Mouse (Mus musculus) monocyte, adult 2 months (primary cell): ENCODE measurements around the gene Gm48551.

Source experiments
- DNase-seq, 2 experiments: peaks; one replicate each; pipeline ENCODE4 v3.0.0; 2022; ENCODE audit warnings: low spot score in 2 of 2, low read depth in 1 of 2

Gene Gm48551

DNA sequence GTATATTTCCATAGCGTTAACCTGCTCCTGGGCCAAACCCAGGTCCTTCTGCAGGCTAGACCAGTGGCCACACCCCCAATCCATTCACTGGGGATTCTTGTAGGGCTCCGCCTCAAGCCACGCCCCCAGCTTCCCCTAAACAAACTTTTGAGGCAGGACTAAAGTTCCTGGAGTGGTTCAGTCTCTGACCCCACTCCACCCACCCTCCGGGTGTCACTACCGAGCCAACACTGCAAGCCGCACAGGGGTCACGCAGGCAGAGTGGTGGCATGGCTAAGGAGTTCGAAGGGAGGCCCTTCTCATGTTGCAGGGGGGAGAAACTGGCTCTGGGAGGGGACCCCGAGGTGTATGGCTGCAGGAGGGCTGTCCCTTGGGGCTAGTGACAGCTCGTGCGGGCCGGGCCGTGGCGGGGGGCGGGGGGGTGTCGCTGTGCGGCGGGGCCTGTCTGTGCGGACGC is 45.4 kb downstream of the Gm48551 start:
- DNase-seq: peak in 1 of 2 experiments; percentile 68

- peak in 1 of 2 experiments; percentile 63 for DNase-seq
Observed at GRCm38 (mm10) chr10:81430141-81430830, 46.0 kb downstream of the Gm48551 start.

DNA sequence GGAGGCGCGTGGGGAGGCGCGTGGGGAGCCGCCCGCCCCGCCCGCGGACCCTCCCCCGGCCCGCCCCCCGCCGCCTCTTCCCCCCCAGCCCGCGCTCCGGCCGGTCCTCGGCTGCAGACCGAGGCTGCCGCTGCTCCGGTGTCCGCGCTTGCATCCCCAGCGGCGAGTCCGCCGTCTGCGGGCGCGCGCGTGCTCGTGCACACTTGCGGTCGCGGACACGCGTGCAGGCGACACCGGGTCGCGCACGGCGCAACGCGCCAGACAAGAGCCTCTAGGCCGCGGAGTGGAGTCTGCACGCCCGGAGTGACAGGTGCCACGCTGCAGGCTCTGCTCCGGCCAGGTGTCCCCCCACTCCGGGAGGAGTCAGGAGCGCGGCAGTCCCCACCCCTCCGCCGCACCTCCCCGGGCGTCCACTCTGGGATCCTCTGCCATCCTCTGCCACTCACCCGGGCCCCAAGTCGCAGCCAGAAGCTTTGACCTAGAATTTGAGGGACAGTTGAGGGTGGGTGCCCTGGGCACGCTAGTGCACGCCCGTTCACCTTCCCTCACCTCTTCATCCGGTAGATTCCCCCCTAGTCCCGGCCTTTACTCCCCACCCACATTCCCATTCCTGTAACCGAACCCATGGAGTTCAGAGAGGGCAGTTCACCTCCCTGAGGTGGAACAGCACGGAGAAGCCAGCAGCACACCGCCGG is 46.7 kb downstream of the Gm48551 start:
- DNase-seq: no peak

DNA sequence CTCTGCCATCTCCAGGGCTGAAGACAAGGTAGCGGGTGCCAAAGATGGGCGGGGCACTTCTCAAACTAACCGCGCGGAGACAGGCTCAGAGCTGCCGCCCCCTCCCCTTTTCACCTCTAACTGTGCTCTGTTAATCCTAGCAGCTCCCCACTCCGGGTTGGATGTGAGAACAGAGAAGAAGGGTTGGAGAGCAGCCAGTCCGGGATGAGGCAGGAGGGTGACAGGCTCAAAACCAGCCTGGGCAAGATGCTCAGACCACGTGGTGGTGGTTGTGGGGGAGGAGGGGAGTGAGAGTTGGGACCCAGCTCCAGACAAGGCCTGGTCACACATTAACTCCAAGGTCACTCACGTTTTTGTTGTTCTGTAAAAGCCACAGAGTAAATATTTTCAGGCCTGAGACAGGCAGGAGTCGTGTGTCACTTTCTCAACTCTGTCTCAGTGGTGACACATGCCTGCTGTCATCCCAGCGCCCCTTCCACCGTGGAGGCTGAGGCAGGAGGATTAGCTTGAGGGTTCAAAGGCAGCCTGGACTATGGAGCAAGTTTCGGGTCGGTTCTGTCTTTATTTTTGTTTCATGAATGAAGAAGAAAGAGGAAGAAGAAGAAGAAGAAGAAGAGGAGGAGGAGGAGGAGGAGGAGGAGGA is 47.4 kb downstream of the Gm48551 start:
- DNase-seq: no peak

DNA sequence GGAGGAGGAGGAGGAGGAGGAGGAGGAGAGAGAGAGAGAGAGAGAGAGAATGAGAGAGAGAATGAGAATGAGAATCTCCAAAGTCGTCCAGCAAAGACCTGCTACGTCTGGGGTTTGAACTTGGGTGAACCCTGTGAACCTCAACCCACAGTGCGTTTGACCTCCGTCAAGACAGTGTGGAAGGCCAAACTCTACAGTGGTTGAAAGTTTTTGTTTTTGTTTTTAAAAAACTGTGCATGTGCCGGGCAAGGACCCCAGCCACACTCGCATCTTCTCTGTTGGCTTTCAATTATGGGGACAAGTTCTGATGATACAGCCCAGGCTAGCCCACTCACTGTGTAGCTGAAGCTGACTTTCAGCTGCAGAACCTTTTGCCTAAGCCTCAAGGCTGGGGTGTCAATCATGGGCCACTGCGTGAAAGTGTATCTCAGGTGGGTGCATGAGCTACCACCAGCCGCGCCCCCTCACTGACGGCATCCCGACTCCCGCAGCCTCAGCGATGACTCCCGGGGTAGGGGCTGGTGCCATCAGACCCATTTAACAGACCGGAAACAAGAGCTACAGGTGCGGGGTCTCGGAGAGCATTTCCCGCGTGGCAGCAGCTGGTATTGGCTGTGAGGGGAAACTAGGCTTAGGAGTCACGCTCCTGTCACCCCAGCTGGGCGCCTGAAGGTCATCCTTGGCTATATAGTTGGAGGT is 48.1 kb downstream of the Gm48551 start:
- no peak for DNase-seq

GRCm38 (mm10) chr10:81432868-81433262 is 48.6 kb downstream of the Gm48551 start:
- peak; percentile 85 to 88 for DNase-seq

- DNase-seq: peak in 1 of 2 experiments; percentile 55
Observed at GRCm38 (mm10) chr10:81433541-81434289, 49.4 kb downstream of the Gm48551 start.

DNA sequence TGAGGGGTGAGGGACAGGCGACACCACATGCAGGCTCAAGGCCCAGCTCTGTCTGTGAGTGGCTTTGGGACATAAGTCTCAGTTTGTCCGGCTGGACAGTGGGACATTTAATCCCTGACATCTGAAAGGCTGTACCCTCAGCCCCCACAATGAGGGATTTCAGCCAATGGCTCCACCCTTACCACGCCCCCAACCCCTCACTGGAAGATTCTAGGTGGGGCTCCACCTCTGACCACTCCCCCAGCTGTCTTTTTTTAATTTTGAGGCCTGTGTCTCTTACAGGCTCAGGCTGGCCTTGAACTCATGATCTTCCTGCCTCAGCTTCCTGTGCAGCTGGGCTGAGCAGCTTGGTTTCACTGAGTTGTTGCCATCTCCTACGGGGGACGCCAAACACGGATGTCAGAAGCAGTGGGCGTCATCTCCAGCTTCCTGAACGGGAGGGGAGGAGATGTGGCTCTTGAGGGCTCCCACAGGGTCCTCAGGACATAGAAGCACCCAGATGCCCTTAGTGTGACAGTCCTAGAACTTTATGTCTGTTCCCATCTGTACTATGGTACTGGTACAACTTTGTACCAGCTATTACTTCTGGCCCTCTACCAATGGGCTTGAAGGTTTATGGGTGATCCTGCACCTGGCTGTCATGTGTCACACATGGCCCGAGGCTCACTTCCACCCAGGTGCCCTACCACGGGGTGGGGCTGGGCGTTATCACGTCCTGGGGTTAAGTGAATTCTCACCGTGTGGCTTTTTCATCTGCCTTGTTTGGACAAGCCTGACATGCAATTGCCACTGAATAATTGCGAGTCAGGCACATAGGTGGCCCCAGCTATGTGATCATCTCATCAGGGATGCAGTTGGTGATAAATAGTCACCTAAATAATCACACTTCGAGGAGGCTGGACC is 50.3 kb downstream of the Gm48551 start:
- no peak for DNase-seq

DNA sequence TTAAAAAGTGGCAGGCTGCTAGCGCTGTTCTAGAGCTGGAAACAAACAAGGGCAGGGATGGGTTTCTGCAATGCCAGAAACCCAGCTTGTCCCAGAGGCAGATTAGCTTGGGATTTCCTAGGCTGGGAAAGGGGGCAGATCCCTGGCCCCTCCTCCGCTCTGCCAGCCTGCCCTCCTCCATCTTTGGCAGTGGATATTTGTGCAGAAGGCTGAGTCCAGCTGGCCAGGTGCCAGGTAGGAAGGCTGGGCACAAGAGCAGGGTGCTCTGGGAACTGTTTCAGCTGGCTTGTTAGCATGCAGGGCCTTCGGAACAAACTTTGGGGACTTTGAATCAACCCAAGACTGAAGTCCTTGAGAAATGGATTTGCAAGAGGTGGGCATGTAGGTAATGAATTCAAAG is 51.2 kb downstream of the Gm48551 start:
- no peak for DNase-seq

- no peak for DNase-seq
Observed at GRCm38 (mm10) chr10:81441019-81441418, 56.8 kb downstream of the Gm48551 start.
